Mouse (Mus musculus) neural tube, embryonic 14.5 days (tissue): Measurements from ENCODE around the gene Rbm39. TPM values are rescaled to one million over a fixed set of nuclear protein-coding genes. Genes with fewer than 3 reads are reported as not detected.
A peak's percentile ranks its signal among the peaks of the same experiment; 100 is the strongest.
"Not testable (repeated sequence)": the region's sequence is repeated elsewhere in the genome, so short reads cannot be mapped to it uniquely, and the experiment has no call there.

Source experiments
- ATAC-seq: fragments of 200-750 bp; cut with Nextera tagmentation; 2 replicates; pipeline ENCODE4 v1.8.0; 2017; ENCODE audit warnings: low read depth, mild to moderate bottlenecking, moderate TSS enrichment, moderate library complexity
- H3K27ac ChIP-seq: fragments of 300-500 bp; sonication (generic); 2 replicates; pipeline ENCODE4 v1.5.1; 2014; ENCODE audit warnings: low read depth, mild to moderate bottlenecking, control low read depth, low read length, moderate library complexity, mixed read lengths
- H3K27me3 ChIP-seq: fragments of 300-500 bp; sonication (generic); 2 replicates; pipeline ENCODE4 v1.6.1; 2014; ENCODE audit warnings: low read length; ENCODE audit not compliant: control insufficient read depth, insufficient read depth
- H3K36me3 ChIP-seq: fragments of 300-500 bp; sonication (generic); 2 replicates; pipeline ENCODE4 v1.6.1; 2014; ENCODE audit warnings: low read length, mixed read lengths; ENCODE audit not compliant: control insufficient read depth, insufficient read depth
- H3K4me1 ChIP-seq: fragments of 300-500 bp; sonication (generic); 2 replicates; pipeline ENCODE4 v1.6.1; 2014; ENCODE audit warnings: low read length; ENCODE audit not compliant: control insufficient read depth, insufficient read depth
- H3K4me2 ChIP-seq: fragments of 300-500 bp; sonication (generic); 2 replicates; pipeline ENCODE4 v1.6.1; 2014; ENCODE audit warnings: mild to moderate bottlenecking, low read depth, low read length, control low read depth
- H3K4me3 ChIP-seq: fragments of 300-500 bp; sonication (generic); 2 replicates; pipeline ENCODE4 v1.5.1; 2014; ENCODE audit warnings: low read depth, low read length, control low read depth, mixed read lengths
- H3K9ac ChIP-seq: fragments of 300-500 bp; sonication (generic); replicated peaks from 2 replicates; pipeline ENCODE4 v1.6.1; 2014; ENCODE audit warnings: low read depth, mild to moderate bottlenecking, control low read depth, low read length, mixed read lengths
- H3K9me3 ChIP-seq: fragments of 300-500 bp; sonication (generic); 2 replicates; pipeline ENCODE4 v1.6.1; 2016; ENCODE audit warnings: low read length; ENCODE audit not compliant: control insufficient read depth
- WGBS: fragments of 180-500 bp; shearing (Covaris S2); extraction: QIAGEN DNeasy Blood & Tissue Kit; methylation state at CpG from one replicate; pipeline ENCODE4 v1.1.7; 2014; 5-methylcytosine and 5-hydroxymethylcytosine counted together
- polyA plus RNA-seq: library from polyadenylated mRNA; unstranded; fragments of >200 nt; fragmentation: Nextera tagmentation; extraction: Ambion mirVana; gene quantifications from 2 replicates; pipeline ENCODE4 v1.2.1, GENCODE M21; 2014

The Rbm39 gene
- polyA plus RNA-seq, 1 experiment from 2014 or later = 504 TPM

DNA sequence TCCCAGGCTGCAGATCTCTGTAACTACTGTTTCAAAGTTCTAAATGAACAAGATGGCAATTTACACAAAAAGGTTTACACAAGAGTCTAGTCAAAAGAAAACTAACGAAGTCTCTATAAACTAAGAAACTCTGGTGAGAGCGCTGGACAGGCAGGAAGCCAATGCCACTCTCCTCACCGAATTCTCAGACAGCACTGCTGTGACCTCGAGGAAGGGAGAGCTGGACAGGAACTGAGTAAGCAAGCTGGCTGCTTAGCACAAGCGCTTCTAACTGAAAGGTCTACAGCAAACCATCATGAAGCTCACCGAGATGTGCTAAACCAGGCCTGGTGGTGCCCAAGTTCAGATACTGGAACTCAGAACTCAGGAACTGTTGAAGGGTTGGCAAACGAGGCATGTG lies 9.2 kb upstream of the Rbm39 start:
- not testable (repeated sequence) for H3K36me3 ChIP-seq, ATAC-seq, H3K4me1 ChIP-seq, H3K27ac ChIP-seq, H3K4me2 ChIP-seq, H3K9ac ChIP-seq, H3K9me3 ChIP-seq, H3K27me3 ChIP-seq, H3K4me3 ChIP-seq
- WGBS = 87% methylated on average over 7 of the region's 7 CpGs

DNA sequence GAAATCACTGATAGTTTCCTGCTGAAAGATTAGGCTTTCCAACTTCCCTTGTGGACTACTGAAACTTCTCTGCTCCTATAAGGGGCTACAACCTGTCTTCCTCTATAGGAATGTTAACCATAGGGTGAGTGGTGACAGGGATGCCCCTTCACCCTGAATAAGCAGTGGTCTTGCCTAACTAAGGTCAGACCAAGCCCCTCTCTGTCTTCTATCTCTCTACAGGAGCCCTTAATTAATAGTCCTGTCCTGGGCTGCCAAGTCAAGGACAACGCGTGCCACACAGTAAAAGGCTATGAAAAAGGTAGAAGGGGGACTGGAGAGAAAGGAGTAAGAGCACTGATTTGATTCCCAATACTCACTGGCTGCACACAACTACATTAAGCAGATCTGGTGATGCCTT lies 1.6 kb upstream of the Rbm39 start:
- Histone ChIP-seq H3K27me3 (no peaks in the 10 kb centered on the region), H3K9me3 (no peaks in the 10 kb centered on the region), H3K27ac (no peak overlapping the region), H3K4me1 (peaks cover 27% of the 10 kb centered on the region), H3K9ac (no peak overlapping the region), H3K4me2 (peak overlapping the region; percentile 67; the same call in 1 of the 2 replicates), H3K36me3 (peaks cover 16% of the 10 kb centered on the region), H3K4me3 (no peak overlapping the region)
- ATAC-seq = no peak
- WGBS = 57% methylated on average over 2 of the region's 2 CpGs

GRCm38 (mm10) chr2:156180824-156181590 lies 969 bp upstream of the Rbm39 start:
- Histone ChIP-seq H3K36me3 (peaks cover 19% of the 10 kb centered on the region), H3K4me3 (peak overlapping the region; percentile 100), H3K9me3 (no peaks in the 10 kb centered on the region), H3K4me2 (peak overlapping the region; percentile 67), H3K27ac (peak overlapping the region; percentile 99), H3K27me3 (no peaks in the 10 kb centered on the region), H3K9ac (peak overlapping the region; percentile 100), H3K4me1 (peaks cover 27% of the 10 kb centered on the region)
- 11% methylated on average over 8 of the region's 8 CpGs for WGBS
- ATAC-seq = no peak

- Histone ChIP-seq H3K9me3 (no peaks in the 10 kb centered on the region), H3K27me3 (no peaks in the 10 kb centered on the region), H3K4me3 (peak overlapping the region; percentile 100), H3K4me2 (no peak overlapping the region; the same call in 1 of the 2 replicates), H3K36me3 (peaks cover 24% of the 10 kb centered on the region), H3K4me1 (peaks cover 27% of the 10 kb centered on the region), H3K9ac (peak overlapping the region; percentile 100), H3K27ac (peak overlapping the region; percentile 99)
- WGBS = 0% methylated on average over 34 of the region's 41 CpGs
- peak; percentile 29; the same call in 1 of the 2 replicates for ATAC-seq
These were observed 293 bp downstream of the Rbm39 start for GRCm38 (mm10) chr2:156179796-156180093.

GRCm38 (mm10) chr2:156179046-156179795 lies 817 bp downstream of the Rbm39 start:
- no peaks in the 10 kb centered on the region for H3K27me3 ChIP-seq
- H3K4me3 ChIP-seq = peak overlapping the region; percentile 100
- H3K9ac ChIP-seq = peak overlapping the region; percentile 100
- H3K9me3 ChIP-seq = no peaks in the 10 kb centered on the region
- WGBS = 1% methylated on average over 47 of the region's 47 CpGs
- peak; percentile 41; the same call in 1 of the 2 replicates for ATAC-seq
- H3K4me1 ChIP-seq = peaks cover 27% of the 10 kb centered on the region
- H3K36me3 ChIP-seq = peaks cover 26% of the 10 kb centered on the region
- H3K27ac ChIP-seq = peak overlapping the region; percentile 99
- peak overlapping the region; percentile 90 for H3K4me2 ChIP-seq

- Histone ChIP-seq H3K4me3 (peak overlapping the region; percentile 100; the same call in 1 of the 2 replicates), H3K9me3 (no peaks in the 10 kb centered on the region), H3K4me1 (peaks cover 27% of the 10 kb centered on the region), H3K27me3 (no peaks in the 10 kb centered on the region), H3K4me2 (peak overlapping the region; percentile 90; the same call in 1 of the 2 replicates), H3K36me3 (peaks cover 39% of the 10 kb centered on the region), H3K27ac (no peak overlapping the region), H3K9ac (no peak overlapping the region)
- WGBS = 78% methylated on average over 7 of the region's 7 CpGs
- ATAC-seq = no peak
These were observed 2.4 kb downstream of the Rbm39 start for GRCm38 (mm10) chr2:156177651-156178050.

GRCm38 (mm10) chr2:156177079-156177478 lies 3.0 kb downstream of the Rbm39 start:
- no peak for ATAC-seq
- no peak overlapping the region for H3K9ac ChIP-seq
- no peak overlapping the region for H3K27ac ChIP-seq
- H3K4me1 ChIP-seq = peaks cover 27% of the 10 kb centered on the region
- peaks cover 42% of the 10 kb centered on the region for H3K36me3 ChIP-seq
- H3K4me3 ChIP-seq = no peak overlapping the region
- no peaks in the 10 kb centered on the region for H3K9me3 ChIP-seq
- 93% methylated on average over 6 of the region's 6 CpGs for WGBS
- no peaks in the 10 kb centered on the region for H3K27me3 ChIP-seq
- H3K4me2 ChIP-seq = no peak overlapping the region

GRCm38 (mm10) chr2:156166557-156166956 lies 13.5 kb downstream of the Rbm39 start:
- ATAC-seq = no peak
- Histone ChIP-seq H3K9me3 (no peaks in the 10 kb centered on the region), H3K4me2 (no peak overlapping the region), H3K4me1 (no peaks in the 10 kb centered on the region), H3K9ac (no peak overlapping the region), H3K4me3 (no peak overlapping the region), H3K27ac (no peak overlapping the region), H3K27me3 (no peaks in the 10 kb centered on the region), H3K36me3 (peaks cover 68% of the 10 kb centered on the region)
- WGBS = 92% methylated on average over 5 of the region's 5 CpGs

DNA sequence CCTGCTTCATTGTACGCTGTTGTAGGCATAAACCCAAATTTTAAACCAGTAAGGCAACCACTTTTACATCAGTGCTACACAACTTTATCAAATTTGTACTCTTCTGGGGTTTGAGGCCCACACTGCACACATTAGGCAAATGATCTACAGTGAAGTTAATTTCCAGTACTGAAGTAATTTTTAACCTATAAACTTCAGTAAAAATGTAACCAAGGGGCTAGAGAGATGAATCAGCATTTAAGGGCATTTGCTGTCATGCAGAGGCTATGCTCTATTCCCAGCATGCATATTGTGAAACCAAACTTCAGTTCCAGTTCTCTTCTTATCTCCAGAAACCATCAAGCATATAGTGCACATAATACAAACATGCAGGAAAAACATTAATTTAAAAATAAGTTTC lies 14.6 kb downstream of the Rbm39 start:
- Histone ChIP-seq H3K36me3 (peaks cover 67% of the 10 kb centered on the region), H3K9me3 (no peaks in the 10 kb centered on the region), H3K4me1 (no peaks in the 10 kb centered on the region), H3K4me3 (no peak overlapping the region), H3K27ac (no peak overlapping the region), H3K9ac (no peak overlapping the region), H3K4me2 (no peak overlapping the region), H3K27me3 (no peaks in the 10 kb centered on the region)
- no peak for ATAC-seq
- 95% methylated on average over 1 of the region's 1 CpGs for WGBS
